In genomic region chr17:28012851-28013250, GRCm38 (mm10) we compare ENCODE assay signal across 9 mouse cellular contexts.
DNase-seq lines count a peak whose midpoint lies in the region; ATAC-seq and TF ChIP-seq lines count a peak whose summit lies in the region.
"Had no signal": no experiment of that assay in that cellular context is flagged by ENCODE, and none has a peak within 500 bp of the region (broad histone marks: within the 10 kb centered on the region; RNA-seq: fewer than 3 reads in every experiment).

No protein-coding gene starts in this region.

- 57% methylated on average over 6 of the region's 6 CpGs for WGBS in embryonic facial prominence, embryonic 15.5 days
- WGBS in limb, embryonic 10.5 days: 82% methylated on average over 6 of the region's 6 CpGs
- 66% methylated on average over 6 of the region's 6 CpGs for WGBS in neural tube, embryonic 13.5 days

- H3K4me3 ChIP-seq in layer of hippocampus, adult 2 months: no peak overlapping the region; the same call in 1 of the 2 replicates
- H3K4me3 ChIP-seq in embryonic facial prominence, embryonic 15.5 days (replicated peaks): peak overlapping the region; percentile 8
- no peak overlapping the region for H3K4me3 ChIP-seq in limb, embryonic 10.5 days
- no peak overlapping the region for H3K4me3 ChIP-seq in neural tube, embryonic 13.5 days
- H3K4me3 ChIP-seq: erythroblast, embryonic 14.5 days had no signal

- ATAC-seq in embryonic facial prominence, embryonic 15.5 days (ENCODE audit: insufficient number of reproducible peaks, low FRiP score, low TSS enrichment, low read depth): no peak
- ATAC-seq in neural tube, embryonic 13.5 days (ENCODE audit: low read depth): no peak

- DNase-seq in layer of hippocampus, adult 2 months (ENCODE audit: low spot score in 2 of 2): no peak
- DNase-seq in layer of hippocampus, adult 18-20 months (ENCODE audit: low spot score in 2 of 2): no peak
- DNase-seq in limb, embryonic 10.5 days (ENCODE audit: low spot score): no peak
- no peak for DNase-seq in cerebellum, adult 8-10 months
- DNase-seq in frontal cortex, postnatal 10 days (ENCODE audit: low spot score in 2 of 2): no peak
- DNase-seq in gastrocnemius, postnatal 10 days: no peak

- no peaks in the 10 kb centered on the region for H3K27me3 ChIP-seq in embryonic facial prominence, embryonic 15.5 days
- H3K27me3 ChIP-seq in limb, embryonic 10.5 days (ENCODE audit: low read depth, poor library complexity, severe bottlenecking): no peaks in the 10 kb centered on the region
- H3K27me3 ChIP-seq in neural tube, embryonic 13.5 days: no peaks in the 10 kb centered on the region

- peak overlapping the region; percentile 73 for H3K27ac ChIP-seq in layer of hippocampus, adult 2 months
- H3K27ac ChIP-seq in embryonic facial prominence, embryonic 15.5 days (replicated peaks): peak overlapping the region; percentile 75
- H3K27ac ChIP-seq in limb, embryonic 10.5 days: peak overlapping the region; percentile 76
- H3K27ac ChIP-seq in neural tube, embryonic 13.5 days (replicated peaks): peak overlapping the region; percentile 66

- TF ChIP-seq CTCF in layer of hippocampus, adult 2 months (conservative IDR thresholded peaks at IDR 0.05): no peak

- no peak overlapping the region for H3K9ac ChIP-seq in embryonic facial prominence, embryonic 15.5 days
- H3K9ac ChIP-seq in neural tube, embryonic 13.5 days: peak overlapping the region; percentile 61

- peak overlapping the region; percentile 39 for H3K4me2 ChIP-seq in embryonic facial prominence, embryonic 15.5 days (replicated peaks)
- H3K4me2 ChIP-seq in neural tube, embryonic 13.5 days: peak overlapping the region; percentile 35

- H3K36me3 ChIP-seq in embryonic facial prominence, embryonic 15.5 days: no peaks in the 10 kb centered on the region
- peaks cover 42% of the 10 kb centered on the region for H3K36me3 ChIP-seq in limb, embryonic 10.5 days
- peaks cover 8% of the 10 kb centered on the region; the same call in 1 of the 2 replicates for H3K36me3 ChIP-seq in neural tube, embryonic 13.5 days

- H3K9me3 ChIP-seq in embryonic facial prominence, embryonic 15.5 days (replicated peaks): no peaks in the 10 kb centered on the region
- no peaks in the 10 kb centered on the region for H3K9me3 ChIP-seq in limb, embryonic 10.5 days (replicated peaks)
- no peaks in the 10 kb centered on the region for H3K9me3 ChIP-seq in neural tube, embryonic 13.5 days

- peaks cover 69% of the 10 kb centered on the region for H3K4me1 ChIP-seq in embryonic facial prominence, embryonic 15.5 days
- peaks cover 63% of the 10 kb centered on the region for H3K4me1 ChIP-seq in limb, embryonic 10.5 days
- peaks cover 77% of the 10 kb centered on the region for H3K4me1 ChIP-seq in neural tube, embryonic 13.5 days (replicated peaks)
